Mouse (Mus musculus): ENCODE measurements around the gene Nfe2. TPM values are rescaled to one million over a fixed set of nuclear protein-coding genes. Genes with fewer than 3 reads are reported as not detected.
"Not testable (repeated sequence)": the region's sequence is repeated elsewhere in the genome, so short reads cannot be mapped to it uniquely, and the experiment has no call there.

The Nfe2 gene
- polyA plus RNA-seq, 1 experiment from 2014 or later = 171 TPM

- 86% methylated on average over 6 of the region's 6 CpGs for WGBS (ENCODE audit: insufficient replicate concordance)
- not testable (repeated sequence) for DNase-seq; H3K9me3 ChIP-seq (replicated peaks); H3K27me3 ChIP-seq; ATAC-seq (ENCODE audit: low read depth)
- Histone ChIP-seq H3K36me3 (peaks cover 79% of the 10 kb centered on the region), H3K4me1 (replicated peaks) (peaks cover 84% of the 10 kb centered on the region), H3K4me3 (replicated peaks) (peak overlapping the region; percentile 41), H3K27ac (peak overlapping the region; percentile 81), H3K4me2 (peak overlapping the region; percentile 57), H3K9ac (peak overlapping the region; percentile 50)
These were observed 8.7 kb downstream of the Nfe2 start for GRCm38 (mm10) chr15:103249511-103249910.

- Histone ChIP-seq H3K36me3 (peaks cover 81% of the 10 kb centered on the region), H3K4me1 (replicated peaks) (peaks cover 88% of the 10 kb centered on the region), H3K9ac (peak overlapping the region; percentile 50), H3K4me2 (peak overlapping the region; percentile 57), H3K4me3 (replicated peaks) (peak overlapping the region; percentile 41), H3K27ac (peak overlapping the region; percentile 81), H3K9me3 (replicated peaks) (no peaks in the 10 kb centered on the region), H3K27me3 (no peaks in the 10 kb centered on the region)
- WGBS (ENCODE audit: insufficient replicate concordance) = 84% methylated on average over 28 of the region's 28 CpGs
- ATAC-seq (ENCODE audit: low read depth) (no peak), DNase-seq (no peak)
These were observed 9.5 kb downstream of the Nfe2 start for GRCm38 (mm10) chr15:103248401-103249313.

- DNase-seq (no peak), ATAC-seq (ENCODE audit: low read depth) (no peak)
- peak overlapping the region; percentile 57 for H3K4me2 ChIP-seq
- H3K9ac ChIP-seq = no peak overlapping the region; the same call in 1 of the 2 replicates
- H3K36me3 ChIP-seq = peaks cover 84% of the 10 kb centered on the region
- peaks cover 91% of the 10 kb centered on the region for H3K4me1 ChIP-seq (replicated peaks)
- peak overlapping the region; percentile 41 for H3K4me3 ChIP-seq (replicated peaks)
- H3K27ac ChIP-seq = peak overlapping the region; percentile 81
- H3K27me3 ChIP-seq = no peaks in the 10 kb centered on the region
- H3K9me3 ChIP-seq (replicated peaks) = no peaks in the 10 kb centered on the region
These were observed 10.3 kb downstream of the Nfe2 start for GRCm38 (mm10) chr15:103247782-103248400.

GRCm38 (mm10) chr15:103247078-103247781 is 11.0 kb downstream of the Nfe2 start:
- ATAC-seq (ENCODE audit: low read depth) = no peak
- H3K36me3 ChIP-seq = peaks cover 86% of the 10 kb centered on the region
- peak overlapping the region; percentile 41 for H3K4me3 ChIP-seq (replicated peaks)
- H3K27ac ChIP-seq = peak overlapping the region; percentile 81
- no peak overlapping the region for H3K9ac ChIP-seq
- no peaks in the 10 kb centered on the region for H3K9me3 ChIP-seq (replicated peaks)
- H3K4me1 ChIP-seq (replicated peaks) = peaks cover 91% of the 10 kb centered on the region
- 69% methylated on average over 9 of the region's 9 CpGs for WGBS (ENCODE audit: insufficient replicate concordance)
- H3K27me3 ChIP-seq = no peaks in the 10 kb centered on the region
- no peak for DNase-seq
- H3K4me2 ChIP-seq = peak overlapping the region; percentile 57

- peak overlapping the region; percentile 44 for H3K4me2 ChIP-seq
These were observed 12.6 kb downstream of the Nfe2 start for GRCm38 (mm10) chr15:103245616-103246015.

GRCm38 (mm10) chr15:103242885-103243284 is 15.3 kb downstream of the Nfe2 start:
- Histone ChIP-seq H3K27me3 (no peaks in the 10 kb centered on the region), H3K4me2 (peak overlapping the region; percentile 91), H3K36me3 (peaks cover 65% of the 10 kb centered on the region), H3K4me3 (replicated peaks) (peak overlapping the region; percentile 80), H3K9ac (peak overlapping the region; percentile 89), H3K4me1 (replicated peaks) (peaks cover 56% of the 10 kb centered on the region), H3K9me3 (replicated peaks) (no peaks in the 10 kb centered on the region), H3K27ac (peak overlapping the region; percentile 92)
- no peak for ATAC-seq (ENCODE audit: low read depth)
- 35% methylated on average over 8 of the region's 8 CpGs for WGBS (ENCODE audit: insufficient replicate concordance)
- DNase-seq = no peak

More at GRCm38 (mm10) chr15:103245616-103246015, 12.6 kb downstream of the Nfe2 start:
- Histone ChIP-seq H3K4me1 (replicated peaks) (peaks cover 77% of the 10 kb centered on the region), H3K27me3 (no peaks in the 10 kb centered on the region), H3K9ac (peak overlapping the region; percentile 33; the same call in 1 of the 2 replicates), H3K27ac (peak overlapping the region; percentile 81), H3K36me3 (peaks cover 90% of the 10 kb centered on the region), H3K4me3 (replicated peaks) (peak overlapping the region; percentile 28), H3K9me3 (replicated peaks) (no peaks in the 10 kb centered on the region)
- 37% methylated on average over 6 of the region's 6 CpGs for WGBS (ENCODE audit: insufficient replicate concordance)
- DNase-seq (no peak), ATAC-seq (ENCODE audit: low read depth) (peak; percentile 63)

- Histone ChIP-seq H3K4me3 (replicated peaks) (peak overlapping the region; percentile 80), H3K9ac (peak overlapping the region; percentile 89), H3K36me3 (peaks cover 49% of the 10 kb centered on the region), H3K4me1 (replicated peaks) (peaks cover 55% of the 10 kb centered on the region), H3K27ac (peak overlapping the region; percentile 92), H3K4me2 (peak overlapping the region; percentile 91)
- ATAC-seq (ENCODE audit: low read depth); H3K27me3 ChIP-seq; H3K9me3 ChIP-seq (replicated peaks); DNase-seq: not testable (repeated sequence)
- WGBS (ENCODE audit: insufficient replicate concordance) = 3% methylated on average over 12 of the region's 12 CpGs
These were observed 16.9 kb downstream of the Nfe2 start for GRCm38 (mm10) chr15:103241071-103242018.

- Histone ChIP-seq H3K36me3 (peaks cover 46% of the 10 kb centered on the region), H3K27ac (peak within 1 kb of the TSS; percentile 95), H3K9me3 (replicated peaks) (no peaks in the 10 kb centered on the region), H3K4me1 (replicated peaks) (peaks cover 56% of the 10 kb centered on the region), H3K4me2 (peak within 1 kb of the TSS; percentile 91), H3K27me3 (no peaks in the 10 kb centered on the region), H3K9ac (peak within 1 kb of the TSS; percentile 89), H3K4me3 (replicated peaks) (peak within 1 kb of the TSS; percentile 80)
- DNase-seq (peak; percentile 94), ATAC-seq (ENCODE audit: low read depth) (peak; percentile 80)
- under 1% methylated on average over 47 of the region's 47 CpGs for WGBS (ENCODE audit: insufficient replicate concordance)
These were observed 17.8 kb downstream of the Nfe2 start, which contains the start of gene Hnrnpa1 for GRCm38 (mm10) chr15:103240160-103241028. Hnrnpa1 (plus strand) TSS chr15:103240432.

- no peaks in the 10 kb centered on the region for H3K9me3 ChIP-seq (replicated peaks)
- peak within 1 kb of the TSS; percentile 91 for H3K4me2 ChIP-seq
- under 1% methylated on average over 39 of the region's 39 CpGs for WGBS (ENCODE audit: insufficient replicate concordance)
- DNase-seq = peak; percentile 92
- H3K4me1 ChIP-seq (replicated peaks) = peaks cover 51% of the 10 kb centered on the region
- peak within 1 kb of the TSS; percentile 89 for H3K9ac ChIP-seq
- H3K4me3 ChIP-seq (replicated peaks) = peak within 1 kb of the TSS; percentile 80
- peaks cover 46% of the 10 kb centered on the region for H3K36me3 ChIP-seq
- peak; percentile 80 for ATAC-seq (ENCODE audit: low read depth)
- H3K27me3 ChIP-seq = no peaks in the 10 kb centered on the region
- H3K27ac ChIP-seq = peak within 1 kb of the TSS; percentile 95
These were observed 18.5 kb downstream of the Nfe2 start, which contains the start of gene Cbx5 for GRCm38 (mm10) chr15:103239685-103240159. Cbx5 (minus strand) TSS chr15:103239816.

All from liver, embryonic 13.5 days (tissue).